Mouse (Mus musculus) liver, adult 2 months (tissue): Measurements from ENCODE around the gene Rps6kb2.

ENCODE experiments used
- CTCF ChIP-seq: fragments of 200-500 bp; IDR thresholded peaks from 2 replicates; pipeline ENCODE4 v1.5.1; 2011; ENCODE audit warnings: low read depth, low read length, control low read depth
- POLR2A ChIP-seq: fragments of 200-500 bp; IDR thresholded peaks from 2 replicates; pipeline ENCODE4 v1.6.1; 2011; ENCODE audit warnings: low read length, control low read depth; ENCODE audit not compliant: insufficient read depth; ENCODE audit errors: extremely low read depth

DNA sequence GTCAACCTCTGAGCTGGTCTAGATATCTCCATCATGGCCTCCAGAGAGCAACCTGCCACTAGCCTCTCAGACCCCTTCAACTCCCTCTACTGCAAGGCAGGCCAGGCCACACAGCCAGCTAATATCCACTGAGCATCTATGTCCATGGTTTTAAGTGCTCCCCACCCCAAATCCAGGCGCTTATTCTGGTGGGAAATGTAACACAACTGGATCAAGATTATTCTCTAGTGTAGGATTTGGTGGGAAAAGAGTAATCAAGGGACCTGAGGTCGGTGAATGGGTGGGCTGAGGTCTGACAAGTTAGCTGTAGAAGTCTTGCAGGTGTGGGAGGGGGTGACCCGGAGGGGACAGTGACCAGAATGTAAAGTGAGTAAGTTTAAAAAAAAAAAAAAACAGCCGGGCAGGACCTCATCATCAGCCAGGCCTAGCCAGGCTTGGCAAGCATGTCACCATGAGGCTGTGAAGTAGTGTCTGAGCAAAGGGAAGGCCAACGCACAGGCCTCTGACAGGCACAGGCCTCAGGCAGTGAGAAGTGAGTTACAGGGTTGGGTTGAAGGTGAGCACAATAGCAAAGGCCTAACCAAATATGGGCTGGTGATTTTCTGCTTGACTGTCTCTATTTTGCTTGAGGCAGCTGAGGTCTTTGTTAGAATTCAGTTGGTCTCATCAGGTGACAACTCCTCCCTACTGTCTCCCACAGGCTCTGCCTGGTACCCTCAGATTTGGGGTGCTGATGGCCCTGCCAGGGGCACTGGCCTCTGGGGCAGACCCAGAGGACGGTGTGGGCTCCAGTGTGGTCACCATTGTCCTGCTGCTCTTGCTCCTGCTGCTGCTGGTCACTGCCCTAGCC lies 7.7 kb downstream of the Rps6kb2 start:
- TF ChIP-seq CTCF (no peak), POLR2A (no peak)
